Comparison of ENCODE assay signal across 8 mouse cellular contexts in the genomic region with DNA sequence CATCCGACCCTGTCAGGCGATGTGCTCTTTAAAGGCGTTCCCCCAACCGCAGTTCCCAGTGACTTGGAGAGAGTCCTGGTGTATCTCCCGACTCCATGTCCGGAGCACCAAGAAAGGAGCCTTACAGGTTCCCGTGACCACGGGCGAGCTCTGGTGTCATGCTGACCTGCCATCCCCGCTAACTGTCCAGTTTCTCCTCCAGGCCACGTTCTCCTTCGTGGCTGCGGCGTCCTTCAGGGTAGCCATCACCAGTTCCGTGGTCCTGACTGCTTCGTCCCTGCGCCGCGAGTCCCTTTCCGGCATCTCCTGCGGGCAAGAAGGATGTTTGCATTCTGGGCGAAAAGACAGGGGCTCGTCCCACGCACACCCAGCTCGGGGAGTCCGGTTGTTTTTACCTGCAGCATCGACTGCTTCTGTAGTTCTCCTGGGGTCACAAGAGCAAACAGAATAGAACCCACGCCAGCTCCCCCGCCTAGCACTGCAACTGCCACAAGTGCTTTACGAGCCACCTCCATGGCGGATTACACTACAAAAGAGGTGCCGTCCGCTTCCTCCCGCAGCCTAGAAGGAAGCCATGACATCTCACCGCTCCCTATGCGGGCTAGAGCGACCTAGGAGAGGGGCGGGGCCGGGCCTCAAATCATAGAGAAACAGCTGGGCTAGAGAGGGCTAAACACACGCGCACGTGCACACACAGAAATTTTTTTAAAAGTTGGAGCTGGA. TPM values are rescaled to one million over a fixed set of nuclear protein-coding genes. Genes with fewer than 3 reads are reported as not detected.
A peak's percentile ranks its signal among the peaks of the same experiment; 100 is the strongest.
DNase-seq lines count a peak whose midpoint lies in the region; ATAC-seq lines count a peak whose summit lies in the region.

A gene (minus strand): TSS at position 613 of the 723 bp plus-strand sequence.

- H3K4me3 ChIP-seq in embryonic facial prominence, embryonic 12.5 days, result peak within 1 kb of the TSS; percentile 68
- H3K4me3 ChIP-seq in limb, embryonic 10.5 days, result peak within 1 kb of the TSS; percentile 84
- H3K4me3 ChIP-seq in midbrain, embryonic 12.5 days, result peak within 1 kb of the TSS; percentile 69

- DNase-seq in 3134 (ENCODE audit: extremely low read depth, insufficient read length, low spot score), result peak; percentile 65
- peak; percentile 92 to 93 for DNase-seq in adrenal gland, postnatal 36 days
- DNase-seq in heart, adult 11 months, result peak; percentile 99
- DNase-seq in kidney, adult 18-20 months, result peak; percentile 91
- peak; percentile 84 for DNase-seq in limb, embryonic 10.5 days (ENCODE audit: low spot score)
- DNase-seq in skeletal muscle tissue, adult 2 months (ENCODE audit: low read depth, low spot score), result peak; percentile 71

- ATAC-seq in embryonic facial prominence, embryonic 12.5 days (ENCODE audit: insufficient number of reproducible peaks, insufficient read depth, low FRiP score, low TSS enrichment), result peak; percentile 95
- ATAC-seq in midbrain, embryonic 12.5 days (ENCODE audit: low FRiP score, low read depth), result peak; percentile 98

- peaks cover 21% of the 10 kb centered on the region for H3K36me3 ChIP-seq in embryonic facial prominence, embryonic 12.5 days
- peaks cover 36% of the 10 kb centered on the region for H3K36me3 ChIP-seq in limb, embryonic 10.5 days
- peaks cover 27% of the 10 kb centered on the region for H3K36me3 ChIP-seq in midbrain, embryonic 12.5 days

- H3K9ac ChIP-seq in embryonic facial prominence, embryonic 12.5 days, result peak within 1 kb of the TSS; percentile 89
- H3K9ac ChIP-seq in midbrain, embryonic 12.5 days (replicated peaks), result peak within 1 kb of the TSS; percentile 80

- H3K27me3 ChIP-seq in embryonic facial prominence, embryonic 12.5 days, result no peaks in the 10 kb centered on the region
- no peaks in the 10 kb centered on the region for H3K27me3 ChIP-seq in limb, embryonic 10.5 days (ENCODE audit: low read depth, poor library complexity, severe bottlenecking)
- no peaks in the 10 kb centered on the region for H3K27me3 ChIP-seq in midbrain, embryonic 12.5 days

- H3K27ac ChIP-seq in embryonic facial prominence, embryonic 12.5 days, result peak within 1 kb of the TSS; percentile 71
- H3K27ac ChIP-seq in limb, embryonic 10.5 days, result peak within 1 kb of the TSS; percentile 92
- H3K27ac ChIP-seq in midbrain, embryonic 12.5 days (replicated peaks), result peak within 1 kb of the TSS; percentile 83

- WGBS in embryonic facial prominence, embryonic 12.5 days, result under 1% methylated on average over 42 of the region's 42 CpGs
- under 1% methylated on average over 42 of the region's 42 CpGs for WGBS in limb, embryonic 10.5 days
- under 1% methylated on average over 42 of the region's 42 CpGs for WGBS in midbrain, embryonic 12.5 days

- peaks cover 9% of the 10 kb centered on the region; the same call in 1 of the 2 replicates for H3K4me1 ChIP-seq in embryonic facial prominence, embryonic 12.5 days
- peaks cover 10% of the 10 kb centered on the region; the same call in 1 of the 2 replicates for H3K4me1 ChIP-seq in limb, embryonic 10.5 days
- peaks cover 12% of the 10 kb centered on the region for H3K4me1 ChIP-seq in midbrain, embryonic 12.5 days

- H3K4me2 ChIP-seq in embryonic facial prominence, embryonic 12.5 days (replicated peaks), result peak within 1 kb of the TSS; percentile 82
- peak within 1 kb of the TSS; percentile 92 for H3K4me2 ChIP-seq in midbrain, embryonic 12.5 days (replicated peaks)

- H3K9me3 ChIP-seq in embryonic facial prominence, embryonic 12.5 days, result no peaks in the 10 kb centered on the region
- no peaks in the 10 kb centered on the region for H3K9me3 ChIP-seq in limb, embryonic 10.5 days (replicated peaks)
- no peaks in the 10 kb centered on the region for H3K9me3 ChIP-seq in midbrain, embryonic 12.5 days

RNA-seq across cellular contexts. Expression of the gene that starts here (rescaled TPM):
- total RNA-seq in adrenal gland, postnatal 36 days (2021), result 10 to 100 TPM; 49.9 to 79.8 TPM
- polyA plus RNA-seq in embryonic facial prominence, embryonic 12.5 days (2016; fragmentation: Nextera tagmentation; extraction: Ambion mirVana), result 66.0 and 67.6 TPM in 2 replicates
- polyA plus RNA-seq in limb, embryonic 10.5 days (2016; fragmentation: Nextera tagmentation; extraction: Ambion mirVana), result 56.8 and 60.6 TPM in 2 replicates
- 59.6 and 63.5 TPM in 2 replicates for polyA plus RNA-seq in midbrain, embryonic 12.5 days (2016; fragmentation: Nextera tagmentation; extraction: Ambion mirVana)

Comparison
In these comparisons a context has a peak if more than half of its experiments do, and no peak if none do; other contexts are left out.
1. Peak in every context shown above with its lines: DNase-seq, ATAC-seq, H3K4me3 ChIP-seq and H3K27ac ChIP-seq.